Mouse (Mus musculus) stomach, postnatal 0 days (tissue): ENCODE data around the gene Rhpn2. TPM values are rescaled to one million over a fixed set of nuclear protein-coding genes. Genes with fewer than 3 reads are reported as not detected.

Source experiments
- ATAC-seq: fragments of 200-750 bp; cut with Nextera tagmentation; 2 replicates; pipeline ENCODE4 v1.8.0; 2017; ENCODE audit not compliant: low FRiP score, low TSS enrichment
- DNase-seq: peaks from one replicate; pipeline ENCODE4 v3.0.0-alpha.2; 2016; ENCODE audit warnings: low spot score
- H3K27ac ChIP-seq: fragments of 300-500 bp; sonication (generic); replicated peaks from 2 replicates; pipeline ENCODE4 v1.5.1; 2014; ENCODE audit warnings: mild to moderate bottlenecking, control low read depth
- H3K27me3 ChIP-seq: fragments of 300-500 bp; sonication (generic); 2 replicates; pipeline ENCODE4 v1.6.1; 2014; ENCODE audit warnings: low read length; ENCODE audit not compliant: control insufficient read depth, insufficient read depth
- H3K36me3 ChIP-seq: fragments of 300-500 bp; sonication (generic); 2 replicates; pipeline ENCODE4 v1.6.1; 2014; ENCODE audit warnings: low read length, mixed read lengths; ENCODE audit not compliant: control insufficient read depth, insufficient read depth
- H3K4me1 ChIP-seq: fragments of 300-500 bp; sonication (generic); replicated peaks from 2 replicates; pipeline ENCODE4 v1.6.1; 2014; ENCODE audit warnings: antibody characterized with exemption; ENCODE audit not compliant: control insufficient read depth, insufficient read depth
- H3K4me2 ChIP-seq: fragments of 300-500 bp; sonication (generic); replicated peaks from 2 replicates; pipeline ENCODE4 v1.6.1; 2014; ENCODE audit warnings: low read depth, mild to moderate bottlenecking, control low read depth, moderate library complexity
- H3K4me3 ChIP-seq: fragments of 300-500 bp; sonication (generic); 2 replicates; pipeline ENCODE4 v1.5.1; 2014; ENCODE audit warnings: low read depth, low read length, control low read depth
- H3K9ac ChIP-seq: fragments of 300-500 bp; sonication (generic); 2 replicates; pipeline ENCODE4 v1.6.1; 2014; ENCODE audit warnings: mild to moderate bottlenecking, low read length, control low read depth, mixed read lengths
- H3K9me3 ChIP-seq: fragments of 300-500 bp; sonication (generic); 2 replicates; pipeline ENCODE4 v1.6.1; 2016; ENCODE audit warnings: low read length; ENCODE audit not compliant: control insufficient read depth
- CTCF ChIP-seq: IDR thresholded peaks from 2 replicates; pipeline ENCODE4 v1.5.1; 2016; ENCODE audit warnings: antibody characterized with exemption, low read depth, mild to moderate bottlenecking, moderate library complexity
- EP300 ChIP-seq: optimal IDR thresholded peaks from 2 replicates; pipeline ENCODE3; 2016; ENCODE audit warnings: antibody characterized with exemption
- WGBS: fragments of 180-500 bp; shearing (Covaris S2); extraction: QIAGEN DNeasy Blood & Tissue Kit; methylation state at CpG from one replicate; pipeline ENCODE4 v1.1.7; 2014; 5-methylcytosine and 5-hydroxymethylcytosine counted together
- polyA plus RNA-seq: library from polyadenylated mRNA; unstranded; fragments of >200 nt; fragmentation: Nextera tagmentation; extraction: Ambion mirVana; gene quantifications from 2 replicates; pipeline ENCODE4 v1.2.1, GENCODE M21; 2015

Gene Rhpn2
- polyA plus RNA-seq, 1 experiment from 2014 or later = 23.1 TPM

- Histone ChIP-seq H3K9ac (no peak overlapping the region), H3K4me1 (no peaks in the 10 kb centered on the region), H3K27me3 (no peaks in the 10 kb centered on the region), H3K36me3 (peaks cover 21% of the 10 kb centered on the region), H3K4me2 (no peak overlapping the region), H3K4me3 (no peak overlapping the region), H3K9me3 (no peaks in the 10 kb centered on the region), H3K27ac (no peak overlapping the region)
- TF ChIP-seq EP300 = no peak
- no peak for TF ChIP-seq CTCF
- no peak for DNase-seq
- ATAC-seq = no peak
- 75% methylated on average over 9 of the region's 9 CpGs for WGBS
Observed at GRCm38 (mm10) chr7:35435266-35435665, 101.3 kb downstream of the Rhpn2 start.

Other genes with a start within 250 kb of the Rhpn2 start
- 8.8 and 11.3 TPM in 2 replicates for gene Cebpa, start 214.9 kb upstream of the Rhpn2 start, polyA plus RNA-seq
- 0.82 and 0.98 TPM in 2 replicates for gene Slc7a10, start 147.8 kb upstream of the Rhpn2 start, polyA plus RNA-seq
- 1.6 and 2.6 TPM in 2 replicates for gene Lrp3, start 118.7 kb upstream of the Rhpn2 start, polyA plus RNA-seq
- gene Gpatch1, start 15.7 kb upstream of the Rhpn2 start, polyA plus RNA-seq = 9.1 and 9.3 TPM in 2 replicates
- gene Faap24, start 62.7 kb downstream of the Rhpn2 start, polyA plus RNA-seq = 8.8 and 9.3 TPM in 2 replicates
- gene Cep89, start 62.9 kb downstream of the Rhpn2 start, polyA plus RNA-seq = 11.7 and 12.3 TPM in 2 replicates
- 0.13 and 0.30 TPM in 2 replicates for gene Slc7a9, start 114.6 kb downstream of the Rhpn2 start, polyA plus RNA-seq
- gene Tdrd12, start 203.6 kb downstream of the Rhpn2 start, polyA plus RNA-seq = 0.19 and 0.47 TPM in 2 replicates
- 60.8 and 68.9 TPM in 2 replicates for gene Nudt19, start 222.1 kb downstream of the Rhpn2 start, polyA plus RNA-seq